Mouse (Mus musculus) hindbrain, postnatal 0 days (tissue): ENCODE measurements around the gene Polr3g. TPM values are rescaled to one million over a fixed set of nuclear protein-coding genes. Genes with fewer than 3 reads are reported as not detected.
"Not testable (repeated sequence)": the region's sequence is repeated elsewhere in the genome, so short reads cannot be mapped to it uniquely, and the experiment has no call there.

Experiments used
- ATAC-seq: fragments of 200-750 bp; cut with Nextera tagmentation; 2 replicates; pipeline ENCODE4 v1.8.0; 2017; ENCODE audit warnings: mild to moderate bottlenecking, moderate TSS enrichment, moderate library complexity
- DNase-seq: peaks from one replicate; pipeline ENCODE4 v3.0.0-alpha.2; 2015; ENCODE audit warnings: low spot score
- H3K27ac ChIP-seq: fragments of 300-500 bp; sonication (generic); 2 replicates; pipeline ENCODE4 v1.5.1; 2014; ENCODE audit warnings: mild to moderate bottlenecking
- H3K27me3 ChIP-seq: fragments of 300-500 bp; sonication (generic); 2 replicates; pipeline ENCODE4 v1.6.1; 2014; ENCODE audit warnings: low read length, mixed read lengths; ENCODE audit not compliant: insufficient read depth
- H3K36me3 ChIP-seq: fragments of 300-500 bp; sonication (generic); 2 replicates; pipeline ENCODE4 v1.6.1; 2014; ENCODE audit warnings: low read length, mixed read lengths; ENCODE audit not compliant: insufficient read depth
- H3K4me1 ChIP-seq: fragments of 300-500 bp; sonication (generic); 2 replicates; pipeline ENCODE4 v1.6.1; 2014; ENCODE audit warnings: antibody characterized with exemption, low read length, mixed read lengths; ENCODE audit not compliant: insufficient read depth
- H3K4me2 ChIP-seq: fragments of 300-500 bp; sonication (generic); 2 replicates; pipeline ENCODE4 v1.6.1; 2014; ENCODE audit warnings: low read depth, mild to moderate bottlenecking, low read length, moderate library complexity, mixed read lengths
- H3K4me3 ChIP-seq: fragments of 300-500 bp; sonication (generic); 2 replicates; pipeline ENCODE4 v1.5.1; 2014; ENCODE audit warnings: low read length
- H3K9ac ChIP-seq: fragments of 300-500 bp; sonication (generic); replicated peaks from 2 replicates; pipeline ENCODE4 v1.6.1; 2014; ENCODE audit warnings: mild to moderate bottlenecking, low read length, moderate library complexity, mixed read lengths
- H3K9me3 ChIP-seq: fragments of 300-500 bp; sonication (generic); 2 replicates; pipeline ENCODE4 v1.6.1; 2016; ENCODE audit warnings: low read length, mixed read lengths
- CTCF ChIP-seq: IDR thresholded peaks from 2 replicates; pipeline ENCODE4 v1.5.1; 2016; ENCODE audit warnings: antibody characterized with exemption, control low read depth, low read depth
- WGBS: fragments of 180-500 bp; shearing (Covaris S2); extraction: QIAGEN DNeasy Blood & Tissue Kit; methylation state at CpG from one replicate; pipeline ENCODE4 v1.1.7; 2014; 5-methylcytosine and 5-hydroxymethylcytosine counted together
- polyA plus RNA-seq: library from polyadenylated mRNA; unstranded; fragments of >200 nt; fragmentation: Nextera tagmentation; extraction: Ambion mirVana; gene quantifications from 2 replicates; pipeline ENCODE4 v1.2.1, GENCODE M21; 2015
- total RNA-seq: library from RNA; depleted of rRNA; stranded (reverse); fragments of >200 nt; gene quantifications from 2 replicates; pipeline ENCODE4 v1.2.3, GENCODE M21; 2014

Polr3g gene
- total and polyA plus RNA-seq, 2 experiments from 2014 or later, result 3.9 to 4.2 TPM

DNA sequence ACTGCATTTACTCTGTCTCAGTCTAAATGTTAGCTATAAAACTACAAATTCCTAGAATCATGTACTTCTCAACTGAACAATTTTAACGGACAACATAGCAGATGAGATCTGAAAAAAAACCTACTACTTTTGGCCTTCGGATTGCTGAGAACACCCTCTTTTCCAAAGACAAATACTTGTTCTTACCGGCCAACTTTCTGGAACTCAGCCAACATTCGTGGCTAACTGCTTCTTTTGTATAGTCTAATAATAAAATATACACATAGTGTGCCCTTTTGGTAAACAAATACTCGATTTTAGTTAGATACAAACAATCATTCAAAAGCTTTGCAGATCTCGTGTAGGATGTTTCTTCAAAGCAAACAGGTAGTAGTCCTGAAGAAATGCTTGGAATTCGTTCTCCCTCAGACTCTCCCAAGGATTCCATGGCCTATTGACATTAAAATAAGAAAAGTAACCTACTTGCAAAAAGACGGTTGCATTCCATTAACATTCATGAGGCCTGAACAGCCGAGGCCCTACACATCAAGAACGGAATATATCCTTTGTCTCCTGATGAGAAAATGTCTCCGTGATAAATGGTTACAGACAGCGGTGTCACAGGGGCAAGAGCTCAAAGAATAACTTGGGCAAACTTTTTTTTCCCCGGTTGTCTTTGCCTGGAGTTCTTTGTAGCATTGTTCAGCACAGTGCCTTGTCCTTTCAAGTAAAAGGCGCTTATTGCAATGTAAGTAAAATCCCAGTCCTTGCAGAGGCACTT lies 54.5 kb downstream of the Polr3g start:
- Histone ChIP-seq H3K27me3 (no peaks in the 10 kb centered on the region), H3K9ac (no peak overlapping the region), H3K36me3 (no peaks in the 10 kb centered on the region), H3K27ac (peak overlapping the region; percentile 91; the same call in 1 of the 2 replicates), H3K9me3 (no peaks in the 10 kb centered on the region), H3K4me1 (no peaks in the 10 kb centered on the region; the same call in 1 of the 2 replicates), H3K4me3 (peak overlapping the region; percentile 91), H3K4me2 (peak overlapping the region; percentile 89)
- ATAC-seq (no peak), DNase-seq (peak; percentile 42)
- 9% methylated on average over 14 of the region's 14 CpGs for WGBS
- TF ChIP-seq CTCF, result no peak

DNA sequence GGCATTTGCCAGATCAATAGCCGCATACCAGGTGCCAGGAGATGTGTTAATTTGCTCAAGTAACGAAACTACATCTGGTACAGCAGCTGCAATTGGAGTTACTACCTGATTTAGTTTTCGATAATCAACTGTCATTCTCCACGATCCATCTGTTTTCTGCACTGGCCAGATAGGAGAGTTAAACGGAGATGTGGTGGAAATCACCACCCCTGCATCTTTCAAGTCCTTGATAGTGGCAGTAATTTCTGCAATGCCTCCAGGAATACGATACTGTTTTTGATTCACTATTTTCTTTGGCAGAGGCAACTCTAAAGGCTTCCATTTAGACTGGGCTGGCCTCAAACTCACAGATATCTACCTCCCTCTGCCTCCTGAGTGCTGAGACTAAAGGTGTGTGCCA lies 60.4 kb downstream of the Polr3g start:
- DNase-seq, H3K4me2 ChIP-seq, H3K9ac ChIP-seq, H3K36me3 ChIP-seq, H3K27ac ChIP-seq, H3K4me3 ChIP-seq, ATAC-seq, H3K27me3 ChIP-seq, H3K4me1 ChIP-seq, H3K9me3 ChIP-seq: not testable (repeated sequence)
- 76% methylated on average over 4 of the region's 6 CpGs for WGBS

DNA sequence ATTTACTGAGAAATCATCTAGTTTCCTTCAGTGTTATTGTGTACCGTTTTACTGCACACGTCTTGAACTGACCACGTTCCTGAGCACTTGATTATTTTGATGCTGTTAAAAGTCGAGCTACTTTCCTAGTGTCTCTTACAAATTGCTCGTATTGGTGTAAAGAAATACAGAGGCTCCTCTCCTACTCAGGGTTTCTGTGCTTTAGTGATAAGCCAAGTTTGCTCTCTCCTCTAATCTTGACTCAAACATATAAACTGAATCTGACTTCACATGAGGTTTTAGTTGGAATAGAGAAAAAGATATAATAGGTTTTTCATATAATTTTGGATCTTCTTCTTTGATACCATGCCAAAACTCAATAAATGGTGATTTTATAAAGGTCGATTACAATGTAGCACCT lies 64.5 kb downstream of the Polr3g start:
- H3K9me3 ChIP-seq, result no peaks in the 10 kb centered on the region
- TF ChIP-seq CTCF, result no peak
- no peak for ATAC-seq
- H3K4me3 ChIP-seq, result no peak overlapping the region
- no peak overlapping the region for H3K27ac ChIP-seq
- no peak overlapping the region for H3K4me2 ChIP-seq
- no peaks in the 10 kb centered on the region for H3K27me3 ChIP-seq
- H3K36me3 ChIP-seq, result no peaks in the 10 kb centered on the region
- no peaks in the 10 kb centered on the region for H3K4me1 ChIP-seq
- 84% methylated on average over 6 of the region's 6 CpGs for WGBS
- no peak for DNase-seq
- H3K9ac ChIP-seq, result no peak overlapping the region

DNA sequence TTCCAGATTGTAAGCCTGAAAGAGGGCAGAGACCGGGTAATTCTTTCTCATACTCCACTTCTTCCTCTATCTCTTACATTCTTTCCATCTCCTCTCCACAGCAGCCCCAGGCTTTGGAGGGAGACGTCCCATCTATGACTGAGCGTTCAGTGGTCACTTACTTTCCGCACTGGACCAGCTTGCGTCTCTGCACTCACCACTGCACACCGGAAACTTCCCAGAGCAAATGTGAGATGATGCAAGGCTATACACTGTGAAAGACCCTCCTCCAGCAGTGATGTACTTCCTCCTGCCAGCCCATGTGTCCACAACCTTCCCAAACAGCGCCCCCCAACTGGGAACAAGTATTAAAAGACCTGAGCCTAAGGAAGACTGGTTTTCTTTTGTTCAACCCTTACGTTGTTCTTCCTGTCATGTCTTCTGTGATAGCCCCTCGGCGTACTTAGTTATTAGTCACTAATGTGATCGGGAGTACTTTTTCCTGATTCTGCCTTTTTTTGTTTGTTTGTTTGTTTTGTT lies 66.7 kb downstream of the Polr3g start:
- no peak for TF ChIP-seq CTCF
- Histone ChIP-seq H3K4me3 (no peak overlapping the region), H3K4me1 (no peaks in the 10 kb centered on the region), H3K9me3 (no peaks in the 10 kb centered on the region), H3K27me3 (no peaks in the 10 kb centered on the region), H3K9ac (no peak overlapping the region), H3K4me2 (no peak overlapping the region), H3K36me3 (no peaks in the 10 kb centered on the region), H3K27ac (no peak overlapping the region)
- 90% methylated on average over 11 of the region's 11 CpGs for WGBS
- ATAC-seq, result no peak
- DNase-seq, result no peak

DNA sequence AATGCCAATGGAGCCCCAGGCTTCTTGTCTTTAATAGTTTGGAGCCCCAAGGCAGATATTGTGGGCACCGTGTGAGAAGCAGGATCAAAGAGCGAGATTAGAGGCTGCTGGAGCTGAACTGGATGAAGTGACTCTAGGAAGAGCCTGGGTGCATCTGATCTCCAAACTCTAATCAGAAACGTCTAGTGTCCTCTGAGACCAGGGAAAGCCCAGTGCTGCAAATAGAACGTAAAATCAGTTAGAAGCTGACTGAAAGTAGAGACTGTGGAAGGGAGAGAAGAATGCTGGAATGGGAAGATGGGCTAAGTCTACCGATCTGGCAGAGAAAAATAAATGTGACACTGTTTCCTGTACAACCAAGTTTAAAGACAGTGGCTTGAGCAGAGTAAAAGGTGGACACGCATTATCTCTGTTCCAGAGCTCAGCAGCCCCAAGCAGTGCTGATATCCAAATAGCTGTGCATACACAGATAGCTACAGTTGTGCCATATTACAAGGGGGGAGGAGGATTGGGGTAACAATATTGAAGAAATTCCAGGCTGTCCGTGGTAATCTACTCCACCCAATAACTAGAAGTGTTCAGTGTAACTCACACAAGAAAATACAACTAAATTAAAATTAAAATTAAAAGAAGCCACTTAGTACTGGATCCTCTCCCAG lies 68.2 kb downstream of the Polr3g start:
- no peak for TF ChIP-seq CTCF
- Histone ChIP-seq H3K4me1 (no peaks in the 10 kb centered on the region), H3K4me2 (no peak overlapping the region), H3K27ac (no peak overlapping the region), H3K27me3 (no peaks in the 10 kb centered on the region), H3K4me3 (no peak overlapping the region), H3K36me3 (no peaks in the 10 kb centered on the region), H3K9me3 (no peaks in the 10 kb centered on the region), H3K9ac (no peak overlapping the region)
- DNase-seq (no peak), ATAC-seq (no peak)
- WGBS, result 58% methylated on average over 7 of the region's 7 CpGs

DNA sequence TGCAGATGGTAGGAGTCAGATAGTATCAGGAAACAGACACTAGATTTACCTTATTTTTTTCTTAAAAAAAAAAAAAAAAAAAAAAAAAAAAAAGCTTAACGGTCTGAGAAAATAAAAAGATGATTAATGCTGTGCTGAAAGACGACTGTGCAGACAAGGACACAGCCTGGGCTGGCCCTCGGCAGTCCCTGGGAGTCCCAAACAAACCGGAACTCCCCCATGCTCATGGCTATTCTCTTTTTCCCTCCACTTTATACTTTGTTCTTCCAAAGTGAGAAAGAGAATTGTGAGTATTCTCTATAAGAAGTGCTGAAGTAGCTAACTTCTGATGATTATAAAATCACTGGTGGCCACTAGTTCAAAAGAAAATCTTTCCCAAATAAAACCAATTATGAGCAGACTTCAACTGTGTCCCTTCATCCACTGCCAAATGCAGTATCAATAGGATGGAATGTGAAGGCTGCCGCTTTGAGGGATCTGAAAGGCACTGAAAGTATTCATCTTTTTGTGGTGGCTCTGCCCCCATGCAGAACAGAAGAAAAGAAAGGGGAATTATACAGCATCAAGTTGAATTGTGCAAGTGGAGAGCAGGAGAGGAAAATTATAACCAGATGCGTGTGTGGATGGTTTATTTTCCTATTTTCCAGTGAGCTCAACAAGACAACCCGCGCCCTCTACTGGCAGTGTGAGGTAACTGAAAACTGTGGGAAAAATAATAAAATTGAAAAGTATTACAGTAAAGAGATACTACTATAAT lies 69.3 kb downstream of the Polr3g start:
- H3K4me3 ChIP-seq, result no peak overlapping the region
- H3K9ac ChIP-seq, result no peak overlapping the region

More for the DNA sequence above, 69.3 kb downstream of the Polr3g start:
- ATAC-seq, result peak; percentile 56
- Histone ChIP-seq H3K4me2 (peak overlapping the region; percentile 49), H3K9me3 (no peaks in the 10 kb centered on the region), H3K27ac (no peak overlapping the region), H3K4me1 (no peaks in the 10 kb centered on the region), H3K27me3 (no peaks in the 10 kb centered on the region), H3K36me3 (no peaks in the 10 kb centered on the region)
- peak; percentile 80 for DNase-seq
- TF ChIP-seq CTCF, result peak; percentile 84
- under 1% methylated on average over 8 of the region's 8 CpGs for WGBS
